Mouse (Mus musculus) inflammation-experienced regulatory T-cells, adult 6 months (primary cell): ENCODE results near the gene Golga2. TPM values are rescaled to one million over a fixed set of nuclear protein-coding genes. Genes with fewer than 3 reads are reported as not detected.
A peak's percentile ranks its signal among the peaks of the same experiment; 100 is the strongest.

Experiments
- ATAC-seq: one replicate; pipeline ENCODE4 v1.8.0; 2017
- polyA plus RNA-seq, 3 experiments: library from polyadenylated mRNA; unstranded; fragments of 100-300 nt; shearing (Covaris generic); gene quantifications; one replicate each; pipeline ENCODE4 v1.2.1; 2017

The Golga2 gene
- 10 to 100 TPM; 17.4 to 21.7 (median 21.4) TPM for polyA plus RNA-seq

DNA sequence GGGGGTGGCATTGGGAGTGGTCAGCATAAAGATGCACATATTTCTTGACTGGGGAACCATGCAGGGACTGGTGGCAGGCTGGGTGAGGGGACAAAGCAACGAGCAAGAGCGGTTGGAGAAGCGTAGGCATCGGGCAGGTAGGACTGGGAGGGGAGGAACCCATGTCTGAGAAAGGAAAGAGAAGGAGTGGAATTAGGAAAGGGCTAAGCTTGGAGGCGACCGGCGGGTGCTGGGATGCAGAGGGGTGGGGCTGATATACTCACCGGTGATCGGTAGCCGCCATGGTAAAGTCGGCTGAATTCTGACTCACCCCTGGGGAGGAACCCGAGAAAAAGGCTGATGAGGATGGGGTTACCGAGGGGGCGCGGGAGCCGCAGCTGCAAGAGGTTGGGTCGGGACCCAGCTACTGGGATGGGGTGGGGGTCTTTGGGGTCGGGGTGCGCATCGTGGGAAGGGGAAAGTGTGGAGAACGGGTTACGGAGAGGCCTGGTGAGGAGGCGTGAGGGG is at the start of gene Golga2:
Golga2 (plus strand) TSS at position 51 of the 507 bp plus-strand sequence.
- no peak for ATAC-seq

GRCm38 (mm10) chr2:32237571-32237970 is 49.6 kb upstream of the Golga2 start:
- ATAC-seq, result no peak

DNA sequence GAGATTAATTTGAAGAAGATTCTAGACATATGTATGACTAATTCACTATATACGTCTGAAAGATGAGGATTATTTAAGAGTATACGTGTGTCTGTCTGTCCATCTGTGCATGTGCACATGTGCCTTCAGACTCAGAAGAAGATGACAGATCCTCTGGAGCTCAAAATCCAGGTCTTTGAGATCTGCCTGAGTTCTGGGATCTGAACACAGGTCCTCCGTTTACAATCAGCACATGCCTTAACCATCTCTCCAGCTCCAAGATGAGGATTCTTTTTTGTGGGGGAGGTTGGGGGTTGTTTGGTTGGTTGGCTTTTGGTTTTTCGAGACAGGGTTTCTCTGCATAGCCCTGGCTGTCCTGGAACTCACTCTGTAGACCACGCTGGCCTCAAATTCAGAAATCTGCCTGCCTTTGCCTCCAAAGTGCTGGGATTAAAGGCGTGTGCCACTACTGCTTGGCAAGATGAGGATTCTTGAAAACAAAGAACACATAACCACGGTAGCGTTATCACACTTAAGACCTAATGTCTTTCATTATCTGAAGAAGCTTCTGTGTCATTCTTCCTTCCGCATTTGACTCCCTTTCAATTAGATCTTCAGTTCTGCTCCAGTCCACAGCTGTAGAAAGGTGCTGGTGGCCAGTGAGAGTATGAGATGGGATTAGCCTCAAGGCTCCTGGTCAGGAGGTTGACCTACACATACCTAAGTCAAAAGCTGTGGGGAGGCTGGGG is 48.3 kb upstream of the Golga2 start:
- no peak for ATAC-seq

GRCm38 (mm10) chr2:32240591-32240990 is 46.6 kb upstream of the Golga2 start:
- no peak for ATAC-seq

GRCm38 (mm10) chr2:32242986-32243385 is 44.2 kb upstream of the Golga2 start:
- no peak for ATAC-seq

DNA sequence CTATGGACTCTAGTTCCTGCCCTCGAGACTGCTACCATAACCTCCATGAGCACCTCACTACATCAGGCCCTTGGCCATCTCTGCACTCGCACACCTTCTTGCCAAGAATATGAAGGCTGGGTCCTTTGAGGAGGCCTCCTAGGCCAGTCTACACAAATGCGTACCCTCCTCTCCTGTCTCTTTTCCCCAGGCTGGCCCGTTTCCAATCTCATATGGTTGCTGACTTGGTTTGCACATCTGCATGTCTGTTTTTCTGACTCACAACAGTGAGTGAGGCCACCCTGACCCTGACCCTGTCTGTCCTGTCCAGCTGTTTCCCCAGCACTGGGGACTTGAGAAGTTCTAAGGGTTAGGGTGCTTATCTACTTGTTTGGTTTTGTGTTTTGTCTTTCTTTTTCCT is 40.4 kb upstream of the Golga2 start:
- no peak for ATAC-seq

DNA sequence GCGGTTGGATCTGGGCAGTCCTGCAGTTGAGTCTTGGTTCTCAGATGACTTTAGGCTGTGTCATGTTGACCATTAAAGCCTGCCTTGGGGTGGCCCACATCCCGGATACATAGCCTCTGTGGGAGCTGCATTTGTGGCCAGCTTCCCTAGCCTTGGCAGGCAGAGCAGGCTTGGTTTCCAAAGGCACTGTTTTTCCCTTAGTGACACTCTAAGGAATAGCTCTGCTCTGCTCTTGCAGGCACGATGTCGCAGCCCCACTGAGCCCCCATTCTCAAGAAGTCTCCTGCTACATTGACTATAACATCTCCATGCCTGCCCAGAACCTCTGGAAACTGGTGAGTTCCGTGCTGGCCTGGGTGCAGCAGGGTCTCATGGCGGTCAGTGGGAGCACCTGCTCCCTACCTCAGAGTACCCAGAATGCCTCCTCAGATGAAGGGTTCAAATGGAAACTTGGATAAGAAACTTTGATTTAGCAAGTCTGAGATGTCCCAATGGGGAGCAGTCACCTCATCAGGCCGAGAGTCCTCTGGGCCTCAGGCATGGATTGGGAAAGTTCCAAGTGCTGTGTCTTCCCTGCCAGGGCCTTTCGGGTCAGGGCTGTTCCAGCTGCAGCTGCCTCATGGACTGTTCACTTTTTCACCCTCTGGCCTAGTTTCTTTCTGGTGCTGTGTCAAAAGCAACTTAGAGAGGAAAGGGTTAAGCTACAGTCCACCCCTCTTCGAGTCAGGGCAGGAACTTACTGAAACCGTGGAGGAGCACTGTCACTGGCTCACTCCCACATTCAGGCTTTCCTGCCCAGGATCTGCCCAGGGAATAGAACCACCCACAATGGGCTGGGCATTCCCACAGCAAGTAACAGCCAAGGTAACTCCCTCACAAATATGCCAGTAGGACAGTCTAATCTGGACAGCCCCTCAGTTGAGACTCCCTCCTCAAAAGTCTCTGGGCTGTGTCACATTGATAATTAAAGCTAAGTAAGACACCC is 38.5 kb upstream of the Golga2 start:
- ATAC-seq, result no peak

DNA sequence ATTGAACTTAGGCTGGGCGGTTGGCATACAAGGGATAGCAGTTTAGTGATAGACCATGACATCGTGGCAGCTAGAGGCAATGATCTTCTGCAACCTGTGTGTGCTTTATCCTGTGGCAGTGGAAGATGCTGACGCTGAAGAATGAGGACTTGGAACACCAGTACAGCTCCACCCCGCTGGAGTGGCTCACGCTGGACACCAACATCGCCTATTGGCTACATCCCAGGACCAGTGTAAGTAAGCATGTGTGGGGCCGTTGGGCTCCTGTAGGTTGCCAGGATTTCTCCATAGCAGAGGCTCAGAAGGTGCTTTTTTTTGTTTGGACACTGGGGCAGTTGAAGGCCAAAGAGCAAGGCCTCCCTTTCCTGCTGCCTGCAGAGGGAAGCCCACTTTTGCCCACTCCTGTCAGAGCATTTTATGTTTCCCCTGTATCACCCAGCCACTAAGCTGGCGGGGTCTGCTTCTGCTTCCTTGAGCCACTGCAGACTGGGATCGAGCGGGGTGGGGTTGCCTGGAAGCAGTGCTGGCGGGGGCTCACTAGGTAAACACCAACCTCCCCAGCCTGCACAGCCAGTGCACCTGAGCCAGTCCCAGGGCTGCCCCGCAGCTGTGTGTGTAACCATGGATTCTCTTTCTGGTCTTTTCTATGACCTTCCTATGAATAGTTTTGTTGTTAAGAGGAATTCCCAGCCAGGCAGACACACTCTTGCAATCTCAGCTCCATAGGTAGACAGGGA is 35.2 kb upstream of the Golga2 start:
- no peak for ATAC-seq

GRCm38 (mm10) chr2:32252658-32253057 is 34.5 kb upstream of the Golga2 start:
- no peak for ATAC-seq

GRCm38 (mm10) chr2:32253352-32253751 is 33.8 kb upstream of the Golga2 start:
- ATAC-seq, result no peak

DNA sequence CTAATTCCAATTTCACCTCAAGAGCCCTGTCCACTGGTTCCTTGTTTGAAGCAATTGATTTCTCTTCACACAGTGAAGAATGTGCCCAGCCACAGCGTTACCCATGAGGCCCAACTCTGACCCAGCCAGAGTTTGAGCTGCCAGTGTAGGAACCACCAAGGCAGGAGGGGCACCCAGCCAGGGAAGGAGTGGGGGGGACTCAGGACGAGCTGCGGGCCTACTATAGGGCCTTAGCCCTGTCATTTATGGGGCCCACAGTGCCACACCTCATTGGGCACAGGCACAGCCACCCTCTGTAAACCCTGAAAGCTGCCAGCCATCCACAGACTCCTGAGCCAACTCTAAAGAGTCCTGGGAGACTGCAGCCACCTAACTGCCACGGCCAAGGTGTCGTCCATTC is 32.6 kb upstream of the Golga2 start:
- no peak for ATAC-seq

GRCm38 (mm10) chr2:32256273-32256672 is 30.9 kb upstream of the Golga2 start:
- ATAC-seq, result no peak

GRCm38 (mm10) chr2:32258887-32259533 is 28.2 kb upstream of the Golga2 start:
- ATAC-seq, result no peak

DNA sequence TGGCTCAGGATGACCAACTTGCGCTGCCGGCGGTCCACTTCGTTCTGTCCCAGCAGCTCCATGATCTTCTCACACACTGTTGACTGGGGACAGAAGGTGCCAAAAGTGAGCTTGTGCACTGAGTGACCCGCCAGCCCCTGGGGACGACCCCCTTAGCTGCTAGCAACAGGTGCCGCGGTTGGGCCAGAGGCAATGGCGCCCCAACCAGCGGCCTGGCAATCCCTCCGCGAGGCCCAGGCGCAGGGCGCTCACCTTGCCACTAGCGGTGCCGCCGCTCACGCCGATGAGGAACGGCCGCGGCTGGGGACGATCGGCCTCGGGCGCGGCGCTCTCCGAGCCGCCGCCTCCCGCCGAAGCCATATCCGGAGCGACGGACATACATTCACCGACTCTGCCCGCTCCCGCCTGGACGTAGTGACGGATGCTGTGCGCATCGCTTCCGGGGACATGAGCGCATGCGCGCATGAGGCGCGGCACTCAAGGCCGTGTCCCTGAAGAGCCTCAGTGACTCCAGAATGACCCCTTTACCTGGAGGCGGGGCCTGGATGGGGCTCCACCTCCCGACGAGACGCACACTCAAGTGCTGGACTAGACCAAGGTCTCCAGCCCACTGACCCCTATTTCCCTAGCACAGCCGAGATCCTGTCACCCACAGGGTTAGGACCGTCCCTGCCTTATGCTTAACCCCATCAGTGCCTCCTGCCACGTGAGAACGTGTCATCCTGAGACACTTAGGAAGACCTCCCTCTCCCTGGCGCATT is 27.3 kb upstream of the Golga2 start, which contains the start of gene Uck1:
Uck1 (minus strand) TSS at position 503 of the 761 bp plus-strand sequence.
- peak; percentile 95 for ATAC-seq

DNA sequence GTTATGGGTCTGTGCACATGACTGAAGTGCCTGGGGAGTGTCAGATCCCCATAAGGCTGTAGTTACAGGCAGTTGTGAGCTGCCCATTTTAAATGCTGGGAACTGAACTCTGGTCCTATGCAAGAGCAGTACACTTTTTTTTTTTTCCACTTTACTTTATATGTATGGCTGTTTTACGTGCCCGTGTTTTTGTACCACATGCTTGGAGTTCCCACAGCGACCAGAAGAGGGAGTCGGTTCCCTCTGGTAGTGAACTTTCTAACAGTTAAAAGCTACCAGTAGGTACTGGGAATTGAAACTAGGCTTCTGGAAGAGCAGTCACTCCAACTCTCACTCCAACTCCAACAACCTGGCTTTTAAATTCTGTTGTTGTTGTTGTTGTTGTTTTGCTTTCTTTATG is 26.5 kb upstream of the Golga2 start:
- peak; percentile 27 for ATAC-seq

DNA sequence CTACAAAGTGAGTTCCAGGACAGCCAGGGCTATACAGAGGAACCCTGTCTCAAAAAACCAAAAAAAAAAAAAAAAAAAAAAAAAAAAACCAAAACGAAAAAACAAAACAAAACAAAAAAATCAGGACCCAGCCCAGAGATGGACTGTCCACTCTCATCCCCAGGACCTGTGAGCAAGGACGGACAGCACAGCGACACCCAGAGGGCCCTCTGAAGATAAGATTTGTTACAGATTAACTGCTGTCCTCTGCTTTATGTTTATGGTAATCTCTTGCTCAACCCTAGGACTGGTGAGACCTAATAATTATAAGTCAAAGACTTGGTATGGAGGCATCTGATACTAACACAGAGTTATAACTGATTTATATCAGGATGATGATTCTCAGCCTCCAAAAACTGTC is 11.4 kb upstream of the Golga2 start:
- no peak for ATAC-seq

DNA sequence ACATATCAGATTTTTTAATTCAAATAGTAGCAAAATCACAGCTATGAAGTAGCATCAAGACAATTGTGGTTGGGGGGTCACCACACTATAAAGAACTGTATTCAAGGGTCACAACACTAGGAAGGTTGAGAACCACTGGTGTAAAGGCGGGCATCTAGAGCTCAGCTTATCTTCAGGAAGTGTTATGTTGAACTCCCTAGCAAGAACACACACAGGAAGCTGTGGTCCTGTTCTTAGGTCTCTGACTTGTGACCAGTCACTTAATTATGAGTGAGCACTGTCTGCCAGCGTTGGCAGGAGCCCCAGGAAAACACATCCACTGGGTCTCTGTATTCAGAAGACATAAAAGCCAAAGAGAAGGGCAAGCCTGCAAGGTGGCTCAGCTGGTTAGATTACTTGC is 4.9 kb upstream of the Golga2 start:
- ATAC-seq, result no peak

DNA sequence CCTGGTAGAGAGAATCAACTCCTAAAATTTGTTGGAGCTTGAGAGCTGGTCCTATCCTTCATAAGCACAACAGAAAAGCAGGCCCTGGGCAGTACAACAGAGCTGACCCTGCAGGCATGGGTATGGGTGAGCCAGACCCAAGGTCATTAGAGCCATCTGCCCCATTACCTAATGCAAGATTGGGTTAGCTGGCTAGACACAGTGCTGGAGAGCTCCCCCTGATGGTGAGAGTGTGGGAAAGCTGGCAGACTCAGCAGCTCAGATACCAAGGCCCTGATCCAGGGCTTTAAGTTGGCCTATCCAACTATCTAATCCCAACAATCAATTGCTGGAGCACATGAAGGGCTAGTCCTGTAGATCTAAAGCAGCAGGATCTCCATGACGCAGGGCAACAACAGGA is 4.5 kb upstream of the Golga2 start:
- no peak for ATAC-seq

- no peak for ATAC-seq
Observed at GRCm38 (mm10) chr2:32283986-32284385, 3.2 kb upstream of the Golga2 start.

DNA sequence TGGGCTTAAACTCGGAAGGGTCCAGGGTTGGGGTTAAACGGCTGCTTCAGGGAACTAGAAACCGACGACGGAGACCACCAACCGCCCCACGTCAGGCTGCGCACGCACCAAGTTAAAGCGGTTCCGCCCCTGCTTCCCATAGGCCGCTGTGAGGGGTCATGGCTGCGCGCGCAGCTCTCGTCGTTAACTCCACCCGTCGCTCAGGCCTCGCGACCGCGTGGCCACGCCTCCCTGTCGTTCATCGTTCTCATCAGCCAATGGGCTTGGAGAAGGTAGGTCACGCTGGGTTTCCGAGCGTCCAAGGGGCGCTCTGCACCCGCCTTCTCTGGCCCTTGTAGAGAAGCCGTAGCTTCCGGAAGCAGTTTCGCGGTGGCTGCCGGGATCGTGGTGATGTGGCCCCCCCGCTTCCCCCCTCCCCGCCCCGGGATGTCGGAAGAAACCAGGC is 761 bp downstream of the Golga2 start, which contains the start of gene Swi5:
Swi5 (minus strand) TSS at position 153 of the 445 bp plus-strand sequence.
- peak; percentile 99 for ATAC-seq

- no peak for ATAC-seq
Observed at GRCm38 (mm10) chr2:32288371-32288931, 1.3 kb downstream of the Golga2 start.
